Mouse (Mus musculus) adrenal gland, adult 18-20 months (tissue): ENCODE measurements around the gene Nfic. TPM values are rescaled to one million over a fixed set of nuclear protein-coding genes. Genes with fewer than 3 reads are reported as not detected.

Experiments used
- DNase-seq, 2 experiments: peaks; one replicate each; pipeline ENCODE4 v3.0.0; 2021 to 2022; ENCODE audit warnings: low spot score in 2 of 2
- total RNA-seq, 2 experiments: library from RNA; stranded (reverse); gene quantifications; 1 replicate in 1 of 2; 2 replicates in 1 of 2; pipeline ENCODE4 v1.2.3; 2021

The Nfic gene
- total RNA-seq, 2 experiments from 2014 or later: 69.1 to 78.7 TPM

- peak; percentile 82 to 89 for DNase-seq
Measured at GRCm38 (mm10) chr10:81408871-81409291, 46.6 kb downstream of the Nfic start.

- DNase-seq: no peak
Measured at GRCm38 (mm10) chr10:81408424-81408729, 47.1 kb downstream of the Nfic start.

GRCm38 (mm10) chr10:81407539-81408423, 47.7 kb downstream of the Nfic start:
- DNase-seq: peak; percentile 72 to 81

- DNase-seq: no peak
Measured at GRCm38 (mm10) chr10:81406504-81407440, 48.7 kb downstream of the Nfic start.

GRCm38 (mm10) chr10:81405588-81406201, 49.7 kb downstream of the Nfic start:
- peak in 1 of 2 experiments; percentile 66 for DNase-seq

- no peak for DNase-seq
Measured at GRCm38 (mm10) chr10:81404720-81405119, 50.7 kb downstream of the Nfic start.

GRCm38 (mm10) chr10:81404082-81404481, 51.4 kb downstream of the Nfic start:
- DNase-seq: no peak

- DNase-seq: no peak
Measured at GRCm38 (mm10) chr10:81403511-81403910, 51.9 kb downstream of the Nfic start.

GRCm38 (mm10) chr10:81402227-81402765, 53.1 kb downstream of the Nfic start:
- no peak for DNase-seq

GRCm38 (mm10) chr10:81401521-81402226, 53.8 kb downstream of the Nfic start:
- no peak for DNase-seq

- no peak for DNase-seq
Measured at GRCm38 (mm10) chr10:81401205-81401520, 54.3 kb downstream of the Nfic start.

GRCm38 (mm10) chr10:81400371-81401204, 54.8 kb downstream of the Nfic start:
- no peak for DNase-seq

- no peak for DNase-seq
Measured at GRCm38 (mm10) chr10:81399798-81400308, 55.6 kb downstream of the Nfic start.

GRCm38 (mm10) chr10:81399296-81399695, 56.1 kb downstream of the Nfic start:
- DNase-seq: no peak

- DNase-seq: no peak
Measured at GRCm38 (mm10) chr10:81396749-81397148, 58.7 kb downstream of the Nfic start.

- DNase-seq: no peak
Measured at GRCm38 (mm10) chr10:81395865-81396264, 59.6 kb downstream of the Nfic start.

GRCm38 (mm10) chr10:81395127-81395526, 60.3 kb downstream of the Nfic start:
- DNase-seq: peak; percentile 64 to 71

- DNase-seq: no peak
Measured at GRCm38 (mm10) chr10:81393456-81394063, 61.9 kb downstream of the Nfic start.

- DNase-seq: no peak
Measured at GRCm38 (mm10) chr10:81392781-81393185, 62.7 kb downstream of the Nfic start, which contains the start of gene Smim24. Gene Smim24, plus strand, starts transcription at chr10:81393051.
